Mouse (Mus musculus) layer of hippocampus, postnatal 14 days (tissue): Measurements from ENCODE around the gene Gse1. TPM values are rescaled to one million over a fixed set of nuclear protein-coding genes. Genes with fewer than 3 reads are reported as not detected.
A peak's percentile ranks its signal among the peaks of the same experiment; 100 is the strongest.

ENCODE experiments used
- DNase-seq, 2 experiments: peaks; one replicate each; pipeline ENCODE4 v3.0.0; 2021 to 2022; ENCODE audit warnings: low spot score in 2 of 2, mixed read lengths in 1 of 2
- total RNA-seq, 2 experiments: library from RNA; stranded (reverse); gene quantifications; 2 replicates each; pipeline ENCODE4 v1.2.3; 2021

Gene Gse1
- total RNA-seq, 2 experiments from 2014 or later, result 94.0 to 107 TPM

GRCm38 (mm10) chr8:120562680-120563347 lies 334.6 kb downstream of the Gse1 start:
- no peak for DNase-seq

DNA sequence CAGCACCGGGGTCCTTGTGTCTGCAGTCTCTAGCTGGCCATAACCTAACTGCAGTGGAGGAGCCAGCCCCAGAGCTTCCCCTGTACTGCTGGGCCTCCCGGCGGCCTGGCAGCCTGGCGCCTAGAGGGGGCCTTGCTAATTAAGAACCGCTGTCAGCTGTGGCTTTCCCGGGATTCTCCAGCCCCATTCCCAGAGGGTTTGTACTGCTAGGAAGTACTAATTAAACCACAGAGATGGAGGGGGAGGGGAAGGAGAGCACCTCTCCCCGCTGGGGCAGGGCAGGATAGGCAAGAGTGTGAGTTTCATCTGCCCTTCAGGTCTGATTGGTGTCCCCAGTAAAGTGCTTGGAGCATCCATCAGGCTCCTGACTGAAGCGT lies 335.1 kb downstream of the Gse1 start:
- DNase-seq, result no peak

GRCm38 (mm10) chr8:120563851-120564837 lies 335.9 kb downstream of the Gse1 start:
- peak in 1 of 2 experiments; percentile 74 for DNase-seq

- DNase-seq, result no peak
Measured at GRCm38 (mm10) chr8:120565151-120565711, 337.0 kb downstream of the Gse1 start.

- no peak for DNase-seq
Measured at GRCm38 (mm10) chr8:120566681-120567080, 338.4 kb downstream of the Gse1 start.

- no peak for DNase-seq
Measured at GRCm38 (mm10) chr8:120567731-120568130, 339.5 kb downstream of the Gse1 start.

DNA sequence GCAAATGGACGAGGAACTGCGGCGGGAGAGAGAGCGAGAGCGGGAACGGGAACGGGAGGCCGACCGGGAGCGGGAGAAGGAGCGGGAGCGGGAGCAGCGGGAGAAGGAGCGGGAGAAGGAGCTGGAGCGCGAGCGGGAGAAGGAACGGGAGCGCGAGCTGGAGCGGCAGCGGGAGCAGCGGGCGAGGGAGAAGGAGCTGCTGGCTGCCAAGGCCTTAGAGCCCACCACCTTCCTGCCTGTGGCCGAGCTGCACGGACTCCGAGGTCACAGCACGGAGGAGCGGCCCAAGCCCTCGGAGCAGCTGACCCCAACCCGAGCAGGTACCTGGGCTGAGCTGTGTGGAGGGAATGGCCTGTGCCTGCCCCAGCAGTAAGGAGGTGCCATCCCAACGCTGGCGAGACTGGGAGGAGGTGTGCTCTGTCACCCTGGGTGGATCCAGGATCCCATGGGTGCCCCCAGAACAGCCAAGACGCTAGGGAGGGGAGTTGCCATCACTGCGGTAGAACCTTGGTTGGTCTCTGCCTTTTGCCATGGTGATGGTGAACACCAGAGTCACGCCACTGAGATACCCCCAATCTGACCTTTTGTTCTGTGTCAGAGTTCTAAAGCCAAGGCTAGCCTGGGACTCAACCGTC lies 340.0 kb downstream of the Gse1 start:
- DNase-seq, result no peak

- DNase-seq, result no peak
Measured at GRCm38 (mm10) chr8:120569123-120569522, 340.9 kb downstream of the Gse1 start.

GRCm38 (mm10) chr8:120569939-120570715 lies 341.9 kb downstream of the Gse1 start:
- DNase-seq, result peak; percentile 80 to 84

DNA sequence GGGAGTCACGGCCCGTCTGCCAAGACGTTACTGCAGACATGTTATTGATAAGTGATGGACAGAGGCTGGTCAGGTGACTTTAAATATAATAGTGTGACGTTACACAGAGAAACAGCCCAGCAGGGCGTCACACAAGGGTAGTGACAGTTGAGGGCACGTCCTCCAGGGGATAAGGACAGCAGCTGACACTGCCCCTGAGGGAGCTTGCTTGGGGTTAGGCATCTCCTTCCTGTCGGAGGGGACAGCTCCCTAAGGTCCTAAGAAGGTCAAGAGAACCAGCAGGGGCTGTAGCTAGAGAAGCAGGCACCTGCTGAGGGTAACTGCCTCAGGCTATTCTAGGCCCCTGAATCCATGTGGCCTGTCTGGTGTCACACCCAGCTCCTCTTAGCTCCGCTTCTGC lies 343.3 kb downstream of the Gse1 start:
- no peak for DNase-seq

DNA sequence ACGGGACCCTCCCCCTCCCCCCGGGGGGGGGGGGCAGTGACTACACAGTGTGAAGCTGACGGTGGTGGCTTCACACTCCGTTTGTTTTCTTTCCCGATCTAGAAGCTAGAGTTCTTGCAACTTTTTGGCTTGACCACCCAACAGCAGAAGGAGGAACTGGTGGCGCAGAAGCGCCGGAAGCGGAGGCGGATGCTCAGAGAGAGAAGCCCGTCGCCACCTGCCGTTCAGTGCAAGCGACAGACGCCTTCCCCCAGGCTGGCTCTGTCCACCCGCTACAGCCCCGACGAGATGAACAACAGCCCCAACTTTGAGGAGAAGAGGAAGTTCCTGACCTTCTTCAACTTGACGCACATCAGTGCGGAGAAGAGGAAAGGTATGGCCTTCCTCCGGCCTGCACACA lies 344.3 kb downstream of the Gse1 start:
- DNase-seq, result peak in 1 of 2 experiments; percentile 83

- DNase-seq, result no peak
Measured at GRCm38 (mm10) chr8:120573866-120574265, 345.6 kb downstream of the Gse1 start.

DNA sequence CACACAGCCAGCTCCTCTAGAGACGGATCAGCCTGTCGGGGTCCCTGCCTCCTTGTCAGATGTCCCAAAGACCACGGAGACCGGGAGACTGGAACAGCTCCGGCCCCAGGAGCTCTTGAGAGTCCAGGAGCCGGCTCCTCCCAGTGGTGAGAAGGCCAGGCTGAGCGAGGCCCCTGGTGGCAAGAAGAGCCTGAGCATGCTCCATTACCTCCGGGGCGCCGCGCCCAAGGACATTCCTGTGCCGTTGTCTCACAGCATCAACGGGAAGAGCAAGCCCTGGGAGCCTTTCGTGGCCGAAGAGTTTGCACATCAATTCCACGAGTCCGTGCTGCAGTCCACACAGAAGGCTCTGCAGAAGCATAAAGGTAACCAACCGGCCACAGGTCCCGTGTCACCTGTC lies 346.7 kb downstream of the Gse1 start:
- no peak for DNase-seq

DNA sequence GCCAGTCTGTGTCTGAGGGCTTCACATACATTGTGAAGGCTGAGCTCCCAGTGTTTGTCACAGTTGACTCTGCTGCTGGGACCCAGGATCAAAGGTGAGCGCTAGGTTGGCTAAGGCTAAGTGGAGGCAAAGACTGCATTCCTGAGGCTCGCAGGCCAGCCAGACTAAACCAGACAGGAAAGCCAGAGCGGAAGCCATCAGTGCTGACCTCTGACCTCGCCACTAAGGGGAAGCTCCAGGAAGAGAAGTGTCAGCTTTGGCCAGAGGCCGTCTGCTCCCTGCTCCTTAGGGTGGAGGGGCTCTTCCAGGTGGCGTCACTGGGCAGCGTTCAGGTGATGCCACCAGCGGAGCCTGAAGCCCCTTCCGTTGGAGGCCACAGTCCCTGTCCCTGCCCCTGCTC lies 347.5 kb downstream of the Gse1 start:
- DNase-seq, result no peak

DNA sequence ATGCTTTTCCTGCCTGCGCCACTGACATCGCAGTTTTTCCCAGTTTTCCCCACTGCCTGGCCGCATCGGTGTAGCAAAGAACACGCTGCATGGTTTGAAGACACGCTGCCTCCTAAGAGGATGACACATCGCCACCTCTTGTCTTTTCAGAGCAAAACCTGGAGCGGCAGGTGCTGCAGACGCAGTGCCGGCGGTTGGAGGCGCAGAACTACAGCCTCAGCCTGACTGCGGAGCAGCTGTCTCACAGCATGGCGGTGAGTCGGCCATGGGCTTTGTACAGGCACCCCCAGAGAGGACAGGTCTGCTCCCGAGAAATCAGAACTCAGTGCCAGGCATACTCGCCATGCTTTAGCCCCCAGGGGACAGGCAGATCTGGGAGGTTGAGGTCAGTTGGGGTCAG lies 349.6 kb downstream of the Gse1 start:
- no peak for DNase-seq

- DNase-seq, result peak; percentile 51 to 63
Measured at GRCm38 (mm10) chr8:120580336-120581000, 352.2 kb downstream of the Gse1 start.

GRCm38 (mm10) chr8:120581329-120581728 lies 353.1 kb downstream of the Gse1 start:
- DNase-seq, result no peak

- DNase-seq, result peak in 1 of 2 experiments; percentile 36
Measured at GRCm38 (mm10) chr8:120581811-120582210, 353.6 kb downstream of the Gse1 start.

GRCm38 (mm10) chr8:120585521-120585920 lies 357.3 kb downstream of the Gse1 start:
- DNase-seq, result no peak
